Mouse (Mus musculus): ENCODE results near the gene Nudt22. TPM values are rescaled to one million over a fixed set of nuclear protein-coding genes. Genes with fewer than 3 reads are reported as not detected.

Gene Nudt22
- polyA plus RNA-seq, 1 experiment from 2014 or later: 25.4 TPM

DNA sequence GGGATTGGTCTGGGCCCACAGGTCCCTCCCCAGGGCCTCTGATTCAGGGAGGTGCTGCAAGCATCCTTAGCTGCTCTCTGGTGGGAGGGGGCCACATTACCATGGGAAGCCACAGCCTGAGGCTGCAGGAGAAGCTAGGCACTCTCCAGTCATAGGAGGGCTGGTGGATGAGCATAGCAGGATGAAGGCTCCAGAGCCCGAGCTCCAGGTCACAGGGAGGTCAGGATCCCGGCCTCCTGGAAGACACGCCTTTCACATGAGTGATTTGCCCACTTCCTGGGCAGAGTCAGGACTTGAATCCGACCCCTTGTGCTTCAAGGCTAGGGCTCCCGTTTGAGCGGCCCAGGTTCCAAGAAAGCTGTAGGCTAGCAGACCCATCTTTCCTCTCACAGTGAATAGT lies 24.3 kb downstream of the Nudt22 start:
- Histone ChIP-seq H3K4me2 (0 out of 2 replicates have a peak overlapping the region, but pooled peaks have one; percentile 3), H3K36me3 (peaks cover 3% of the 10 kb centered on the region), H3K9ac (0 out of 2 replicates have a peak overlapping the region, but pooled peaks have one; percentile 7), H3K27ac (peak overlapping the region; percentile 57; the same call in 1 of the 2 replicates), H3K9me3 (replicated peaks) (no peaks in the 10 kb centered on the region), H3K4me3 (replicated peaks) (no peak overlapping the region), H3K27me3 (no peaks in the 10 kb centered on the region), H3K4me1 (peaks cover 65% of the 10 kb centered on the region)
- 17% methylated on average over 6 of the region's 6 CpGs for WGBS
- ATAC-seq (replicated peaks; ENCODE audit: low FRiP score): no peak

DNA sequence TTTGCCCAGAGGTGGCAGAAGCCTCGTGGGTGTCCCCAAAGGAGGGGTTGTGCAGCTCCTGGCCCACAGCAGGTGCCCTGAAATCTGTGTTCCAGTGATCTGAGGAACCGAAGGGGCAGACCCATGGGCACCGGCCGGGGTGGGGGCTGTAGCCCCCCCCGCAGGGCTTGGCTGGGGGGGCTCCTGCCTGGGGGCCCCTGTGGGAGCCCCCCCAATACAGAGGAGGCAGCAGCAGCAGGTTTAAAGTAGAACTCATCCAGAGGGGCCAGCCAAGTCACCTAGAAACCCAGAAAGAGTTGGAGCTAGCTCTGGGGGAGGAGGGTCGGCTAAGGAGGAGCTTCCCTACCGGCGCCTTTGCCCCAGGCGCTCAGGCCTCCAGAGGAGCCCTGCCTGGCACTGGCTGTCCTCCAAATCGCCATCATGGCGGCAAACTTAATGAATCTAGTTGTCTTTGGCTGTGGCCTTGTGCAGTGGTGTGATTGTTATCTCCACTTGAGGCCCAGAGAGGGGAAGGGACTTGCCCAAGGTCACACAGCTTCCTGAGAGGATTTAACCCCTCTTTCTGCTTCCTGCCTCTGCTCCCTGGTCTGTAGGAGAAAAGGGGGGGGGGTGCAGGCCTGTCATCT lies 25.3 kb downstream of the Nudt22 start:
- no peaks in the 10 kb centered on the region for H3K27me3 ChIP-seq
- H3K36me3 ChIP-seq: peaks cover 13% of the 10 kb centered on the region
- peak overlapping the region; percentile 11; the same call in 1 of the 2 replicates for H3K27ac ChIP-seq
- ATAC-seq (replicated peaks; ENCODE audit: low FRiP score): no peak
- no peaks in the 10 kb centered on the region for H3K9me3 ChIP-seq (replicated peaks)
- H3K4me3 ChIP-seq (replicated peaks): peak overlapping the region; percentile 78
- H3K4me2 ChIP-seq: peak overlapping the region; percentile 72
- no peak overlapping the region for H3K9ac ChIP-seq
- peaks cover 55% of the 10 kb centered on the region for H3K4me1 ChIP-seq
- WGBS: 21% methylated on average over 11 of the region's 11 CpGs

DNA sequence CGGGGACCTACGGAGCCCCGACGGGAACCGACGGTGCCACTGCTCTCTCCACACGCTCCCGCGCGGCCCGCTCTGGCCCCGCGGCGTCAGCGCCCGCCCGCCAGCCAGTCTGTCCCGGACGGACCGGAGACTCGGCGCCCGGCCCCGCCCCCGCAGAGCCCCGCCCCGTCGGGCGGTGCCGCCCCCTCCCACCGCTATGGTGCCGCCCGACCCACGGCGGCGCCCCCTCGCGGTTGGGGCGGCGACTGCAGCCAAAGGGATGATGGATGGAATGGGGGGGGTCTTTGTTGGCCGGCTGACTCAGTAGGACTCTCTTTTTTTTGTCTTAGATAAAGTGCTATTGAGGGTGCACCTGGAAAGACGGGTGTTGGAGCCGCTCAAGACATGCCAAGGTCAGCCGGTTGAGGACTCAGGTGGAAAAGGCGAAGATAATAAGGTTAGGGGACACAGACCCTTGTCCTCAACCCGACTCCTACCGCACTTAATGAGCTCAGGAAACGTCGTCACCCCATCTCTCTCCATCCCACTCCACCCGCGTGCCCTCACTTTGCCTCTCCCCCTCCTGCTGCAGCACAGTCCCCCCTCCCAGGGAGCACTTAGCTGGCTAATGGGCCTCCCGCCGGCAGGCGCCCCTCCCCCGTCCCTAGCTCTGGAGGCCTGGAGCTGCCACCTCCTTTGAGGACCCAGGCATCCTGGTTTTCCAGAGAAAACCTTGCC lies 26.1 kb downstream of the Nudt22 start:
- WGBS: under 1% methylated on average over 54 of the region's 55 CpGs
- Histone ChIP-seq H3K9ac (peak overlapping the region; percentile 73), H3K4me2 (peak overlapping the region; percentile 72), H3K9me3 (replicated peaks) (no peaks in the 10 kb centered on the region), H3K36me3 (peaks cover 21% of the 10 kb centered on the region), H3K27me3 (no peaks in the 10 kb centered on the region), H3K4me1 (peaks cover 55% of the 10 kb centered on the region), H3K27ac (peak overlapping the region; percentile 61), H3K4me3 (replicated peaks) (peak overlapping the region; percentile 78)
- ATAC-seq (replicated peaks; ENCODE audit: low FRiP score): peak; percentile 40

DNA sequence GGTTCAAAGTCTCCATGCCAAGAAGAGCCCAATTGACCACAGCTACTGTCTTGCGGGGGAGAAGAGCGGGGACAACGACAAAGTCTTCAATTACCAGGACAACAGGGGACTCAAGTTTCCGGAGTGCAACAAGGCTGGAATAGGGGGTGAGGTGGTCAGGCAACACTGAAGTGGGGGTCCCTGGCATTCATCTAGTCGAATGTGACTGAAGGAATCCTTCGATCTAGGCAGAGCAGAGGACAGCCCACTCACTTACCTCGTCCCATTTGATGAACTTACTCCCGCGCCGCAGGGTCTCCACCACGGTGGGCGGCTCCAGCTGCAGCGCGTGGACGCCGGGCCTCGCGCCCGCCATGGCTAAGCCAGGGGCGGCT lies 26.6 kb downstream of the Nudt22 start:
- Histone ChIP-seq H3K4me2 (peak overlapping the region; percentile 72), H3K9ac (peak overlapping the region; percentile 73), H3K4me3 (replicated peaks) (peak overlapping the region; percentile 78), H3K27ac (peak overlapping the region; percentile 61), H3K27me3 (no peaks in the 10 kb centered on the region), H3K9me3 (replicated peaks) (no peaks in the 10 kb centered on the region), H3K36me3 (peaks cover 26% of the 10 kb centered on the region), H3K4me1 (peaks cover 55% of the 10 kb centered on the region)
- WGBS: 0% methylated on average over 20 of the region's 20 CpGs
- ATAC-seq (replicated peaks; ENCODE audit: low FRiP score): peak; percentile 12

DNA sequence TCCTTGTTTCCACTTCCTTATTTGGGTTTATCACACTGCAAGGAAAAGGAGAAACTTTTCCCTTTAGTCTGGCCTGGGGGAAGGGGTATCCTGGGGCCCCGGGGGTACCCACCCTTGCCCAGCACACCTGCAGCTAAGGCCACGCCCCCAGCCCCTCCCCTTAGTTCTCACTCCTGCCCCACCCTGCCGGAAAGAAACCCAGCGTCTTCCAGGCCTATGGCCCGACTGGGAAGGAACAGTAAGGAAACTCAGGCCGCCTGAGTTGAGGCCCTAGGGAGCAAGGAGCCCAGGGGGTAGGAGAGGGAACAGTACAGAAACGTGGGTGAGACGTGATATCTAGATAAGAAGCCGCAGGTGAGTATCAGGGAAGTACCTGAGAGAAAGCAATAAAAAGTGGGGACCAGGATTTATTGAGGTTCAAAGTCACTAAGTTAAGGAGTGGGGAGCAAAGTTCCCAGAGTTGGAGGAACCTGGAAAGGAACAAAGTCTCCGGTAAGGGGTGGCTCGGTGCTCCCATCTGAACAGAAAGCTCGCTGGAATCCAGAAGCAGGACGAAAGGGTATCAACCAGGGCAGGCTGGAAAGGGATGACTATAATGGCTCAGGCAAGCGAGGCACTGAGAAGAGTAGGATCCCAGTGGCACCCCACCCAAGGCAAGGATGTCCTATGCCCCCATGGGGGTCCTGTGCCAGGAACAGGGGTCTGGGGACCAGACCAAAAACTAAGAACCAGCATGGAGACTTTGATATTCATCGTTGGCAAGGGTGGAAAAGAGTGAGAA lies 27.2 kb downstream of the Nudt22 start:
- H3K9ac ChIP-seq: peak overlapping the region; percentile 73
- H3K4me1 ChIP-seq: peaks cover 50% of the 10 kb centered on the region
- no peaks in the 10 kb centered on the region for H3K27me3 ChIP-seq
- H3K4me3 ChIP-seq (replicated peaks): peak overlapping the region; percentile 78
- ATAC-seq (replicated peaks; ENCODE audit: low FRiP score): no peak
- peaks cover 32% of the 10 kb centered on the region for H3K36me3 ChIP-seq
- no peaks in the 10 kb centered on the region for H3K9me3 ChIP-seq (replicated peaks)
- peak overlapping the region; percentile 61 for H3K27ac ChIP-seq
- WGBS: 7% methylated on average over 15 of the region's 15 CpGs
- peak overlapping the region; percentile 72 for H3K4me2 ChIP-seq

DNA sequence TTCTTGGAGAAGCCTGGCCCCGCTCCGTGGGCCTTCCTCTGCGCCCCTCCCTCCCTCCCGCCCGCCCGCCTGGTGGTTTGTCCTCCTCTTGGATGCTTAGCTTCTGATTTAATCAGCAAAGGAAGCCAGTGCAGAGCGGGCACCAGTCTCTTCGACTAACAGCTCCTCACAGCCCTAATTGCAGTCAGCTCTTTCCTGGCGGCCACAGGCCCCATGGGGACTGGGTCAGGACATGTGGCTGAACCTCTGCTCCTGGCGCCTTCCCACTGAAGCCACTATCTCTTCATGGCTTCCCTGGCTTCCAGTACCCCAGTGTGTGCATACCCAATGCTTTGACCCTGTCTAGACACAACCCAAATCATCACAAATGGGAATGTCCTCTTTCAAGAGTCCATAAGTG lies 39.5 kb downstream of the Nudt22 start:
- ATAC-seq (replicated peaks; ENCODE audit: low FRiP score): no peak
- Histone ChIP-seq H3K9ac (no peak overlapping the region), H3K27me3 (no peaks in the 10 kb centered on the region), H3K36me3 (peaks cover 73% of the 10 kb centered on the region), H3K4me2 (no peak overlapping the region), H3K9me3 (replicated peaks) (no peaks in the 10 kb centered on the region), H3K27ac (no peak overlapping the region), H3K4me3 (replicated peaks) (no peak overlapping the region), H3K4me1 (peaks cover 15% of the 10 kb centered on the region)
- WGBS: 82% methylated on average over 10 of the region's 10 CpGs

DNA sequence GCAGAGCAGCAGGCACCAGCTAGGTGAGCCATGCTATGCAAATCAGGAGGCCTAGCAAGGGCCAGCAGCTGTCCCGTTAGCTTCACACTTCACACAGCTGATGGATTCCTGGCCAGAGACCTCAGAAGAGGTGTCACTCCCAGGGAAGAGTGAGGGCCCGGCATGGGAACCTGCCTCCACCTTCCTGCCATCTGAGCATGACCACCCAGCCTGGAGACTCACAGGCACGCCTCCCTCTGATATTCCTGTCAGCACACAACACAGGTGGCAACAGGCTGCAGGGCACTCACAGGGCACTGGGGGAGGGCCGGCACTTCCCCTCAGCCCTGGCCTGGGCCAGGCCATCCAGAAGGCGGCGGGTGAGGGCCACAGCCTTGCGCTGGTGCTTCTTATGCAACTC lies 40.5 kb downstream of the Nudt22 start:
- Histone ChIP-seq H3K4me2 (no peak overlapping the region), H3K36me3 (peaks cover 68% of the 10 kb centered on the region), H3K27me3 (no peaks in the 10 kb centered on the region), H3K4me1 (peaks cover 16% of the 10 kb centered on the region), H3K4me3 (replicated peaks) (no peak overlapping the region), H3K9ac (no peak overlapping the region), H3K27ac (no peak overlapping the region), H3K9me3 (replicated peaks) (no peaks in the 10 kb centered on the region)
- no peak for ATAC-seq (replicated peaks; ENCODE audit: low FRiP score)
- WGBS: 76% methylated on average over 7 of the region's 7 CpGs

DNA sequence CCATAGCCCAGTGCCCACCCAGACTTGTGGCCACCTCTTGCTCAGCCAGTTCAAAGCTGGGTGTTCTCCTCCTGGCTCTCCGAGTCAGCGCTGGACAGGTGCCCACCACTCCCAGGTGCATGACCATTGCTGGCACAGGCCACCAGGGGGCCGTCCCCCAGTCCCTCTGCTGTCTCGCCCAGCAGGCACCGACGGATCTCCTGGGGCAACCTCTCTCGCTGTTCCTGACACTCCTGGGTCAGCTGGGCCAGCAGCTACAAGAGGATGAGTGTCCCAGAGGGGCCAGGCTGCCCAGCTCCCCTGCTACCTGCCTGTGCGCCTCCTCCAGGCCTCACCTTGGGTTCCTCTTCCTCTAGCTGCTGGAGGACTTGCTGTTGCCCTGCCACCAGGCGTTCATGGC lies 41.9 kb downstream of the Nudt22 start:
- no peak overlapping the region for H3K4me2 ChIP-seq
- ATAC-seq (replicated peaks; ENCODE audit: low FRiP score): no peak
- peaks cover 29% of the 10 kb centered on the region for H3K4me1 ChIP-seq
- H3K9me3 ChIP-seq (replicated peaks): no peaks in the 10 kb centered on the region
- no peak overlapping the region for H3K9ac ChIP-seq
- no peaks in the 10 kb centered on the region for H3K27me3 ChIP-seq
- no peak overlapping the region for H3K4me3 ChIP-seq (replicated peaks)
- 50% methylated on average over 9 of the region's 9 CpGs for WGBS
- H3K27ac ChIP-seq: no peak overlapping the region
- peaks cover 54% of the 10 kb centered on the region for H3K36me3 ChIP-seq

DNA sequence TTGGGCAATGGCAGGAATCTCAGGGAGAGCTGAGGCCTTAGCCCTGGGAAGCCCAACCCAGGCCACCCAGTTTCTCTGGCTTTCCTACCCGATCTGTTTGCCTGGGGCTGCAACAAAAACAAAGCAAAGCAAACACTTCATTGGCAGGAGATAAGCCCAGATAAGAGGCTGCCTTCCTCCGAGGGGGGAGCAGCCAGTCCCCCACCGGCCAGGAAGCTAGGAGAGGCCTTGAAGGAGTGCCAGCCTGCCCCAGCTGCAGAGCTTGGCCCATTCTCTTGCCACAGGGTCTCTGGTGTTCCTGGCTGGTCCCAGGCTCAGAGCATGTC lies 43.2 kb downstream of the Nudt22 start:
- Histone ChIP-seq H3K9me3 (replicated peaks) (no peaks in the 10 kb centered on the region), H3K4me1 (peaks cover 29% of the 10 kb centered on the region), H3K36me3 (peaks cover 41% of the 10 kb centered on the region), H3K9ac (peak overlapping the region; percentile 68), H3K4me3 (replicated peaks) (peak overlapping the region; percentile 54), H3K27ac (peak overlapping the region; percentile 96), H3K4me2 (peak overlapping the region; percentile 92), H3K27me3 (no peaks in the 10 kb centered on the region)
- 8% methylated on average over 3 of the region's 3 CpGs for whole genome bisulfite sequencing
- ATAC-seq (replicated peaks; ENCODE audit: low FRiP score): 0 out of 2 replicates have a peak, but pooled peaks have one; percentile 10

DNA sequence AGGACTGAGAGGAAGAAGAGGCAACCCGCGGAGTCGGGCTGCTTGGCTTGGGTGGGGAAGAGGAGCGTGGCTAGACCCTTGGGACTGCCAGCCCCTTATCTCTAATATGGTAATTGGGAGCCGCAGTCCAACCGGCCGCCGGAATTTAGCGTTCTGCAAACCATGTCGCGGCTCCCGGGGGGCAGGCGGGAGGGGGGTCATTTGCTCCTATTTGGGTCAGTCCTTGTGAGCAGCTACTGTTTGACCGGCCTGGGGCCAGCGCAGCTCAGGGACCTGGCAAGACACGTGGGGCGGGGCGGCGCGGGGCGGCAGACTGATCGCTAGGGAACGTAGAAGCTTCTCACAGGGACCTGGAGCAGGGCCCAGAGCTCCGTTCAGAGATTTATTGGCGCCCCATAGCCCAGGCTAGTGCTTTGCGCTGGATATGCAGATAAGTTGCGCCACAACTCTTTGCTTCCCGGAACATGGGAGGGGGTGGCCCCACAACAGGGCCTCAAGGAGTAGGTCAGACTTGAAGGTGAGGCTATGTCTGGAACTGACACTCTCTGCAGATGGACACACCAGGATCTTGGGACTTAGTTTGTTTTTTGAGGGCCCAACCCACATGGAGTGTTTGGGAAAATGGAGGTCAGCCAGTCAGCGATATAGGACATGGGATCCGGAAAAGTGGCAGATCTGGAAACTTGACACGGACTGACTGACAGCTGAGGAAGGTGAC lies 43.8 kb downstream of the Nudt22 start:
- ATAC-seq (replicated peaks; ENCODE audit: low FRiP score): peak; percentile 40
- peak overlapping the region; percentile 68 for H3K9ac ChIP-seq
- H3K9me3 ChIP-seq (replicated peaks): no peaks in the 10 kb centered on the region
- H3K4me3 ChIP-seq (replicated peaks): peak overlapping the region; percentile 54
- WGBS: 1% methylated on average over 31 of the region's 31 CpGs
- peak overlapping the region; percentile 96 for H3K27ac ChIP-seq
- H3K36me3 ChIP-seq: peaks cover 37% of the 10 kb centered on the region
- H3K4me2 ChIP-seq: peak overlapping the region; percentile 92
- H3K4me1 ChIP-seq: peaks cover 29% of the 10 kb centered on the region
- no peaks in the 10 kb centered on the region for H3K27me3 ChIP-seq

DNA sequence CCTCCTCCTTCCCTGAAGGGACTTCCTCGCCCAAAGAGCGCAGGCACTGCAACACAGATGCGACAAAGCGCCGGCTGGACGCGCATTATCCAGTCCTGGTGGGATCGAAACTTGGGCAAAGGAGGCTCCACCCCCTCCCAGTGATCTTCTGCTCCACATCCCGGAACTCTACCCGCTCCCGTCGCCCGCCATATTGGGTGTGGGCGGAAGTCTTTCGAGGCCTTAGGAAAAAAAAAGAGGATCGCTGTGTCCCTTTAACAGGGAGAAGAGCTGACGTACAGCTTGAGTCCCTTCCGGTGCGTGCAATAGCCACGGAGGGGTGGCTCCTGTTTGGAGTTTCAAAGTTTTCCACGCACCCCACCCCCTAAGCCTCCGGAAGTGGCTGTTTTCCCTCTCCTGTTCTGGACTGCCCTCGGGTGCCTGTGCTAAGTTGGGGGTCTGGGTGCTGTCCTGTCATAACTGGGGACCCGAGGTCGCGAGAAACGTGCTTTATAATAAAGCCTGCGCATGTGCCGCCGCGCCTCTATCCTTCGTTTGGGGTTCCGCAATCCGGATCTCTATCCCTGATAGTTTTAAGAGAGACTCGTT lies 44.4 kb downstream of the Nudt22 start:
- no peaks in the 10 kb centered on the region for H3K9me3 ChIP-seq (replicated peaks)
- peak overlapping the region; percentile 96 for H3K27ac ChIP-seq
- no peaks in the 10 kb centered on the region for H3K27me3 ChIP-seq
- under 1% methylated on average over 35 of the region's 35 CpGs for WGBS
- H3K4me2 ChIP-seq: peak overlapping the region; percentile 92
- peaks cover 29% of the 10 kb centered on the region for H3K4me1 ChIP-seq
- H3K36me3 ChIP-seq: peaks cover 35% of the 10 kb centered on the region
- H3K4me3 ChIP-seq (replicated peaks): peak overlapping the region; percentile 54
- H3K9ac ChIP-seq: peak overlapping the region; percentile 68
- ATAC-seq (replicated peaks; ENCODE audit: low FRiP score): peak; percentile 81
